Mouse (Mus musculus): ENCODE data around the gene Hoxa6.

DNA sequence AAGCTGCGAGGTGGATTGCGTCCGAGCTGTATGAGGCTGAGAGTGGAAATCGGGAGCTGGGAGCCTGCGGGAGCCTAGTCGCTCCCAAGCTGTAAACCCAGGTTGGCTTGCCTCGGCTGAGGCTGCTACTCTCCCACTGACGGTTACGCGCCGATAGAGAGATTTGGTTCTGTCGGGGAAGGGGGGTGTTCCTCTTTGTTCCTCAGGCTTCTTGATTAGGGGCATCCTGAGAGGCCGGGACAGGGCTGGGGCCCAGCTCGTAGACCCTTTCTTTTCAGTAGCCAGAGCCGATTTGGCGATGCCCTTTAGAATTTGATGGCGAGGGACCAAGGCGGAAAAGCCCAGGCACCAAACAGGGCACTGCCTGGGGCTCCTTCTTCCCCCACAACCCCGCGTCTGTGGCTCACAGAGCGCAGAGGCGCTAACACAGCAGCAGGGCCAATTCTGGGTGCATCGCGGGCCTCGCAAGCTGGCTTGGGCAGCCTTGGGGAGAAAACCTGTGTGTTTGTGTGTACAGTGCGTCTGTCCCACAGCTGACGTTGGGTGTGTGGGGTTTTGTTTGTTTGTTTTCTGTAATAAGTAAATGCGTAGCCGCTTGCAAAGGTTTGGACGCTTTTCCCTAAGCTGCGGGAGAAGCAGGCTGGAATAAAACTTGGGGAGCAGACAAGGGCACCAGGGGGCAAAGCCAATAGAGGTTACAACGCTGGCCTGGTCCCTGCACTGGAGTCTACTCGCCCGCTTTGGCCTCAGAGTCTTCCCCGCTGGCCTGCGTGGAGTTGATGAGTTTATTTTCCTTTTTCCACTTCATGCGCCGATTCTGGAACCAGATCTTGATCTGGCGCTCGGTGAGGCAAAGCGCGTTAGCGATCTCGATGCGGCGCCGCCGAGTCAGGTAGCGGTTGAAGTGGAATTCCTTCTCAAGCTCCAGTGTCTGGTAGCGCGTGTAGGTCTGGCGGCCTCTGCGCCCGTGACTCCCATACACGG, 2.6 kb downstream of the Hoxa6 start:
- TF ChIP-seq CTCF (IDR thresholded peaks at IDR 0.05; ENCODE audit: borderline replicate concordance, extremely low read depth, insufficient read depth, insufficient read length) (no peak), POLR2A (IDR thresholded peaks at IDR 0.05; ENCODE audit: borderline replicate concordance, extremely low read depth, insufficient read depth, insufficient read length, poor library complexity, severe bottlenecking) (no peak)
